9 mouse cellular contexts compared by ENCODE assay signal in the genomic region with DNA sequence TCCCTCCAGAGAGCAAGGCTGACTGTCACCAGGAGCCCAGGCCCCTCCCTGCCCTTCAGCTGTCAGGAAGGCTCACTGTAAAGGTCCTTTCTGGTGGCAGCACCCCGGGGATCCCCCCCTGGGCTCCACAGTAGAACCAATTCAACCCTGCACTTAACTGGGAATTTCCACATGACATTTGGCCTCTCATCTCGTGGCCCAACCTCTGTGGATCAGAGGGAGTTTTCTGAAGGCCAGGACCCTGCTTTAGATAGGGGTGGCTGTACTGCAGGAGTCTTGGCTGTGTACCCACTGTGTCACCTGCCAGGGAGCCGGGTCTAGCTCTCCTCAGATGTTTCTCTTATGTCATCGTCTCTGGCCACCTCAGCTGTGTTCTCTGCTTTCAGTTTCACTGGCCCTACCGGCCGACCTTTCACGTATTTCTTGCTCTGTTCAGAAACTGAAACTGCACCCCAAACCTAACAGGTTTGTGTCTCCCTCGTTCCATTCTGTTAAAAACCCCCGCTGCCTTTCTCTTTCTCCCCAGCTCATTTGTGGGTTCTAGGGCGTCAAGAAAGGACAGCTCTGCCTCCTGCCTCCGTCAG. TPM values are rescaled to one million over a fixed set of nuclear protein-coding genes. Genes with fewer than 3 reads are reported as not detected.
DNase-seq lines count a peak whose midpoint lies in the region; ATAC-seq lines count a peak whose summit lies in the region.
"Had no signal": no experiment of that assay in that cellular context is flagged by ENCODE, and none has a peak within 500 bp of the region (broad histone marks: within the 10 kb centered on the region; RNA-seq: fewer than 3 reads in every experiment).

No protein-coding gene starts in this region.

- no peaks in the 10 kb centered on the region for H3K79me2 ChIP-seq in macrophage (ENCODE audit: inconsistent target)

- peaks cover 26% of the 10 kb centered on the region for H3K4me1 ChIP-seq in heart, embryonic 12.5 days (replicated peaks)
- H3K4me1 ChIP-seq: limb, embryonic 15.5 days had no signal

- WGBS in heart, embryonic 12.5 days, result 78% methylated on average over 11 of the region's 11 CpGs
- WGBS in macrophage (ENCODE audit: missing documents), result 15% methylated on average over 11 of the region's 11 CpGs

- ATAC-seq in heart, embryonic 12.5 days (ENCODE audit: insufficient number of reproducible peaks, low FRiP score), result no peak
- peak; percentile 71 for ATAC-seq in common myeloid progenitor, adult 5-6 weeks (replicated peaks; ENCODE audit: low read depth, poor library complexity, severe bottlenecking)

- H3K9me3 ChIP-seq in heart, embryonic 12.5 days (replicated peaks), result no peaks in the 10 kb centered on the region
- H3K9me3 ChIP-seq: limb, embryonic 15.5 days had no signal

- H3K9ac ChIP-seq in heart, embryonic 12.5 days, result no peak overlapping the region
- H3K9ac ChIP-seq: limb, embryonic 15.5 days had no signal

- no peaks in the 10 kb centered on the region for H3K27me3 ChIP-seq in heart, embryonic 12.5 days (replicated peaks)

- H3K4me2 ChIP-seq in heart, embryonic 12.5 days, result no peak overlapping the region
- H3K4me2 ChIP-seq: limb, embryonic 15.5 days had no signal

- DNase-seq in heart, adult 8-10 months (ENCODE audit: low spot score), result peak; percentile 21
- peak; percentile 47 for DNase-seq in thymus, postnatal 14 days
- DNase-seq in layer of hippocampus, postnatal 25 days (ENCODE audit: extremely low spot score in 1 of 2, low spot score in 1 of 2), result no peak
- DNase-seq in layer of hippocampus, adult 9-10 months (ENCODE audit: low spot score), result no peak
- no peak for DNase-seq in cerebellum, adult 8-10 months

- H3K4me3 ChIP-seq in heart, embryonic 12.5 days, result no peak overlapping the region
- peak overlapping the region; percentile 17; the same call in 1 of the 2 replicates for H3K4me3 ChIP-seq in macrophage (ENCODE audit: inconsistent target)
- H3K4me3 ChIP-seq: limb, embryonic 15.5 days had no signal

- no peaks in the 10 kb centered on the region for H3K36me3 ChIP-seq in heart, embryonic 12.5 days
- no peaks in the 10 kb centered on the region for H3K36me3 ChIP-seq in macrophage (ENCODE audit: inconsistent target)
- H3K36me3 ChIP-seq: limb, embryonic 15.5 days had no signal

- H3K27ac ChIP-seq in heart, embryonic 12.5 days (ENCODE audit: poor library complexity, severe bottlenecking), result no peak overlapping the region
- H3K27ac ChIP-seq in macrophage, result no peak overlapping the region
- H3K27ac ChIP-seq: limb, embryonic 15.5 days had no signal

RNA-seq across cellular contexts. Expression of gene Pcgf5, which starts 27.2 kb away (rescaled TPM):
- 10 to 100 TPM; 65.8 to 88.1 (median 78.6) TPM for total RNA-seq in heart, adult 8-10 months (2022)
- polyA plus RNA-seq in heart, embryonic 12.5 days (2016; fragmentation: Nextera tagmentation; extraction: Ambion mirVana), result 50.0 and 54.1 TPM in 2 replicates
- total RNA-seq in common myeloid progenitor, adult 5-6 weeks (2017), result 61.3 and 80.9 TPM in 2 replicates
- total RNA-seq in macrophage (2018; cell fraction: chromatin; rRNA removed), result 100 to 1,000 TPM in 1 of 26 experiments, 10 to 100 TPM in 25; 20.9 to 247 (median 50.9) TPM
- total RNA-seq in macrophage (2018; cell fraction: cytosol; rRNA removed), result 10 to 100 TPM in 25 of 26 experiments, 1 to 10 TPM in 1; 9.1 to 32.3 (median 22.4) TPM
- total RNA-seq in macrophage (2018; cell fraction: nucleus; rRNA removed), result 100 to 1,000 TPM in 1 of 26 experiments, 10 to 100 TPM in 25; 17.2 to 189 (median 33.8) TPM
- 9.2 to 10.3 TPM (median 10.0 TPM) in 3 replicates for polyA plus RNA-seq in macrophage (2018)
- total RNA-seq in layer of hippocampus, postnatal 25 days (2021), result 10 to 100 TPM; 15.4 to 16.2 TPM

Comparison
In these comparisons a context has a peak if more than half of its experiments do, and no peak if none do; other contexts are left out.
1. DNase-seq: peak in heart, adult 8-10 months (single experiment) and thymus, postnatal 14 days (single experiment); none in layer of hippocampus, postnatal 25 days (0 of 2), layer of hippocampus, adult 9-10 months (single experiment) and cerebellum, adult 8-10 months (single experiment).